Mouse (Mus musculus) embryonic facial prominence, embryonic 13.5 days (tissue): ENCODE data around the gene Usp39. TPM values are rescaled to one million over a fixed set of nuclear protein-coding genes. Genes with fewer than 3 reads are reported as not detected.

Experiments used
- polyA plus RNA-seq: library from polyadenylated mRNA; unstranded; fragments of >200 nt; fragmentation: Nextera tagmentation; extraction: Ambion mirVana; gene quantifications from 2 replicates; pipeline ENCODE4 v1.2.1, GENCODE M21; 2015

Usp39 gene
- polyA plus RNA-seq, 1 experiment from 2014 or later = 54.1 TPM

Other genes with a start within 250 kb of the Usp39 start
- 18.5 and 22.8 TPM in 2 replicates for gene St3gal5, start 247.6 kb downstream of the Usp39 start, polyA plus RNA-seq
- gene Atoh8, start 109.6 kb downstream of the Usp39 start, polyA plus RNA-seq = 17.6 and 19.8 TPM in 2 replicates
- 0.18 TPM in 1 of 2 replicates, not detected in the other for gene Sftpb, start 40.6 kb downstream of the Usp39 start, polyA plus RNA-seq
- gene 0610030E20Rik, start 2.1 kb upstream of the Usp39 start, polyA plus RNA-seq = 36.6 and 36.7 TPM in 2 replicates
- 10.8 and 11.1 TPM in 2 replicates for gene Tmem150a, start 10.3 kb upstream of the Usp39 start, polyA plus RNA-seq
- gene Rnf181, start 21.8 kb upstream of the Usp39 start, polyA plus RNA-seq = 94.5 and 110 TPM in 2 replicates
- 19.7 and 20.6 TPM in 2 replicates for gene Vamp5, start 35.3 kb upstream of the Usp39 start, polyA plus RNA-seq
- gene Vamp8, start 45.5 kb upstream of the Usp39 start, polyA plus RNA-seq = 130 and 135 TPM in 2 replicates
- gene Ggcx, start 69.1 kb upstream of the Usp39 start, polyA plus RNA-seq = 39.1 and 41.5 TPM in 2 replicates
- gene Mat2a, start 94.4 kb upstream of the Usp39 start, polyA plus RNA-seq = 361 and 377 TPM in 2 replicates
- gene Sh2d6, start 176.5 kb upstream of the Usp39 start, polyA plus RNA-seq = 0.31 TPM in 1 of 2 replicates, not detected in the other
- gene Capg, start 199.2 kb upstream of the Usp39 start, polyA plus RNA-seq = 58.2 and 64.3 TPM in 2 replicates